Mouse (Mus musculus) C2C12 (cell line): ENCODE results near the gene Sost.

Experiments
- CEBPB ChIP-seq: IDR thresholded peaks from one replicate; pipeline ENCODE4 v1.6.1; 2011; ENCODE audit warnings: low read depth, mild to moderate bottlenecking, control low read depth, moderate library complexity
- CTCF ChIP-seq: IDR thresholded peaks from one replicate; pipeline ENCODE4 v1.5.1; 2011; ENCODE audit not compliant: control insufficient read depth, insufficient read depth, insufficient read length
- FOSL1 ChIP-seq: IDR thresholded peaks from one replicate; pipeline ENCODE4 v1.8.0; 2011; ENCODE audit warnings: mild to moderate bottlenecking, low read length; ENCODE audit not compliant: poor library complexity, insufficient read depth, severe bottlenecking
- MAX ChIP-seq: IDR thresholded peaks from one replicate; pipeline ENCODE4 v1.6.1; 2011; ENCODE audit warnings: mild to moderate bottlenecking, control low read depth
- MYOD1 ChIP-seq: IDR thresholded peaks from one replicate; pipeline ENCODE4 v1.6.1; 2011; ENCODE audit warnings: low read depth; ENCODE audit not compliant: control insufficient read depth, insufficient read length
- MYOG ChIP-seq: IDR thresholded peaks from one replicate; pipeline ENCODE4 v1.6.1; 2011; ENCODE audit not compliant: control insufficient read depth, insufficient read length; ENCODE audit errors: extremely low read depth
- USF1 ChIP-seq: IDR thresholded peaks from one replicate; pipeline ENCODE4 v1.6.1; 2011; ENCODE audit warnings: low read depth, mild to moderate bottlenecking, control low read depth, moderate library complexity

- TF ChIP-seq USF1 (no peak), CTCF (no peak), MYOG (no peak), MYOD1 (no peak), CEBPB (no peak), MAX (no peak), FOSL1 (no peak)
These were observed 34.8 kb downstream of the Sost start for GRCm38 (mm10) chr11:101931978-101932377.
